Mouse (Mus musculus): ENCODE measurements around the gene Zfp668.

- no peak for TF ChIP-seq CTCF (IDR thresholded peaks at IDR 0.05; ENCODE audit: extremely low read depth, insufficient read depth, low read length)
- TF ChIP-seq POLR2A (IDR thresholded peaks at IDR 0.05; ENCODE audit: extremely low read depth, insufficient read depth, low read length): no peak
Measured at GRCm38 (mm10) chr7:127908656-127909055, 32.0 kb upstream of the Zfp668 start.

Measured in cortical plate, adult 2 months (tissue).